Mouse (Mus musculus) hindbrain, embryonic 15.5 days (tissue): ENCODE data around the gene Tut4. TPM values are rescaled to one million over a fixed set of nuclear protein-coding genes. Genes with fewer than 3 reads are reported as not detected.

ENCODE experiments used
- ATAC-seq: fragments of 200-750 bp; cut with Nextera tagmentation; 2 replicates; pipeline ENCODE4 v1.8.0; 2017; ENCODE audit warnings: low read depth, moderate number of reproducible peaks, moderate TSS enrichment; ENCODE audit not compliant: low FRiP score
- H3K27ac ChIP-seq: fragments of 300-500 bp; sonication (generic); replicated peaks from 2 replicates; pipeline ENCODE4 v1.5.1; 2015; ENCODE audit warnings: mild to moderate bottlenecking, inconsistent platforms
- H3K27me3 ChIP-seq: fragments of 300-500 bp; sonication (generic); 2 replicates; pipeline ENCODE4 v1.6.1; 2015; ENCODE audit warnings: control low read depth, inconsistent platforms
- H3K36me3 ChIP-seq: fragments of 300-500 bp; sonication (generic); 2 replicates; pipeline ENCODE4 v1.6.1; 2015; ENCODE audit warnings: control low read depth, inconsistent platforms
- H3K4me1 ChIP-seq: fragments of 300-500 bp; sonication (generic); replicated peaks from 2 replicates; pipeline ENCODE4 v1.6.1; 2015; ENCODE audit warnings: control low read depth, inconsistent platforms
- H3K4me2 ChIP-seq: fragments of 300-500 bp; sonication (generic); 2 replicates; pipeline ENCODE4 v1.6.1; 2015; ENCODE audit warnings: moderate library complexity, mild to moderate bottlenecking, inconsistent platforms
- H3K4me3 ChIP-seq: fragments of 300-500 bp; sonication (generic); 2 replicates; pipeline ENCODE4 v1.5.1; 2015; ENCODE audit warnings: mild to moderate bottlenecking, inconsistent platforms
- H3K9ac ChIP-seq: fragments of 300-500 bp; sonication (generic); 2 replicates; pipeline ENCODE4 v1.6.1; 2015; ENCODE audit warnings: inconsistent platforms
- H3K9me3 ChIP-seq: fragments of 300-500 bp; sonication (generic); 2 replicates; pipeline ENCODE4 v1.6.1; 2016; ENCODE audit warnings: control low read depth, inconsistent platforms
- WGBS: fragments of 180-500 bp; shearing (Covaris S2); methylation state at CpG from one replicate; pipeline ENCODE4 v1.1.7; 2015; 5-methylcytosine and 5-hydroxymethylcytosine counted together
- polyA plus RNA-seq: library from polyadenylated mRNA; unstranded; fragments of >200 nt; fragmentation: Nextera tagmentation; extraction: Ambion mirVana; gene quantifications from 2 replicates; pipeline ENCODE4 v1.2.1, GENCODE M21; 2015

Gene Tut4
- 47.1 and 49.3 TPM in 2 replicates for polyA plus RNA-seq

GRCm38 (mm10) chr4:108459231-108460155, at the start of gene Tut4:
TSS of gene Tut4 (plus strand) at chr4:108459426.
- H3K4me1 ChIP-seq = peaks cover 14% of the 10 kb centered on the region
- H3K4me2 ChIP-seq = peak within 1 kb of the TSS; percentile 82
- ATAC-seq = peak; percentile 93
- H3K9ac ChIP-seq = peak within 1 kb of the TSS; percentile 86
- under 1% methylated on average over 76 of the region's 97 CpGs for WGBS
- no peaks in the 10 kb centered on the region for H3K36me3 ChIP-seq
- peak within 1 kb of the TSS; percentile 81 for H3K4me3 ChIP-seq
- no peaks in the 10 kb centered on the region for H3K9me3 ChIP-seq
- H3K27ac ChIP-seq = peak within 1 kb of the TSS; percentile 100
- no peaks in the 10 kb centered on the region for H3K27me3 ChIP-seq

GRCm38 (mm10) chr4:108424587-108424986, 34.6 kb upstream of the Tut4 start:
- Histone ChIP-seq H3K27me3 (no peaks in the 10 kb centered on the region), H3K27ac (no peak overlapping the region), H3K9ac (no peak overlapping the region), H3K36me3 (no peaks in the 10 kb centered on the region), H3K4me2 (no peak overlapping the region), H3K4me1 (no peaks in the 10 kb centered on the region), H3K9me3 (no peaks in the 10 kb centered on the region), H3K4me3 (no peak overlapping the region)
- no peak for ATAC-seq
- WGBS = 90% methylated on average over 2 of the region's 2 CpGs

- no peak overlapping the region for H3K4me3 ChIP-seq
- H3K27ac ChIP-seq = no peak overlapping the region
- peaks cover 13% of the 10 kb centered on the region for H3K4me1 ChIP-seq
- no peaks in the 10 kb centered on the region for H3K9me3 ChIP-seq
- 87% methylated on average over 11 of the region's 11 CpGs for WGBS
- no peak for ATAC-seq
- no peak overlapping the region for H3K4me2 ChIP-seq
- no peaks in the 10 kb centered on the region for H3K36me3 ChIP-seq
- H3K9ac ChIP-seq = no peak overlapping the region
- H3K27me3 ChIP-seq = no peaks in the 10 kb centered on the region
Measured at GRCm38 (mm10) chr4:108427719-108428340, 31.4 kb upstream of the Tut4 start.

DNA sequence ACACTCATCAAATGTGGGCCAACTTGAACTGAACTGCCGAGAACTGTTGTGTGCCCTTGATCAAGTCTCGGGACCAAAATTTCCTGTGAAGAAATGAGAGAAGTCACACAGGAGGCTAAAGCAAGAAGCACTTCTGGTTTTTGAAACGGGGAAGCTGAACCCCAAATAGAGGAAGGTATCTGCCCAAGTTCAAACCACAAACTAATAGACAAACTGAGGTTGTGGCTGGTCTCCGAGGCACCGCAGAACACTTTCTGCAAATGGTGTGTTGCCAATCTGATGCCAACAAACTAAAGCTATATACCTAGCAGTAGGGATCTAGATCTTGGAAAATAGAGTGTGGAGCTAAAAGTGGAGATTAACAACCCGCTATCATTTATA, 30.9 kb upstream of the Tut4 start:
- H3K9me3 ChIP-seq = no peaks in the 10 kb centered on the region
- peaks cover 14% of the 10 kb centered on the region for H3K4me1 ChIP-seq
- H3K4me3 ChIP-seq = no peak overlapping the region
- ATAC-seq = no peak
- H3K36me3 ChIP-seq = no peaks in the 10 kb centered on the region
- no peak overlapping the region for H3K27ac ChIP-seq
- no peaks in the 10 kb centered on the region for H3K27me3 ChIP-seq
- 89% methylated on average over 6 of the region's 6 CpGs for whole genome bisulfite sequencing
- H3K4me2 ChIP-seq = no peak overlapping the region
- no peak overlapping the region for H3K9ac ChIP-seq

DNA sequence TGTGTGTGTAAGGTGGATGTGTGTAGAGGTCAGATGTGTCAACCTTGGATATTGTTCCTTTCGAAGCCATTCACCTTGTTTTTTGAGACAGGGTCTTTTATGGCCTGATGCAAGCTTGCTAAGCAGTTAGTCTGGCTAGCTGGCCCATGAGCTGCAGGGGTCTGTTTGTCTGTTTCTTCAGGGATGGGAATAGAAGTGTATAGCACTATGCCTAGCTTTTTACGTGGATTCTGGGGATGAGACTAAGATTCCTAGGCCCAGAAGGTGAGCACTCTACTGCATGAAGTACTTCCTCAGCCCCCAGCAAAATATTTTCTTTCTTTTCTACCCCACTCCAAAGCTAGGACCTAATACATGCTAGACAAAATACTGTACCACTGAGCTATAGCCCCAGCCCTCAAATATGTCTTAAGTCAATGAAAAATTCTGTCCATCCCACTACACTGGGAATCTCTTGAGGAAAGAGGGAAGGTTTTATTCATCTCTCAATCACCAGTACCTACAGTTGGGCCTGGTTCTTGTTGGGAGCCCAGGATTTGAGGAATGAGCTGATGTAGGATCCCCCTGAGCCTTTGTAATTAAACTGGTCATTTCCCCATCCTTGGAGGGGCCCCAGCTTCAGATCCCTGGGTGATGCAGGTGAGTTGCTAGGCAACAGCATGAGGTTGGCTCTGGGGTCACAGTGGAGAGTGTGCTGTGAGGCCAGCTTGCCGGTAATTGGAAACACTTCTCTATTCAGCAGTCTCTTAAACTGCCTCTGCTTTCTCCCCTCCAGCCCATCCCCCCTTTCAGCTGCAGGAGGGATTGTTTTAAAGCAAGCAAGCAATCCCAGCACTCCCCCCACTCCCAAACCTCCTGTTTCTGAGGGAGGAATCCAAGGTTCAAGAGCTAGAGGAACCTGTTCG, 28.3 kb upstream of the Tut4 start:
- Histone ChIP-seq H3K4me2 (no peak overlapping the region), H3K4me3 (no peak overlapping the region), H3K9ac (no peak overlapping the region), H3K27ac (peak overlapping the region; percentile 46), H3K27me3 (no peaks in the 10 kb centered on the region), H3K4me1 (peaks cover 17% of the 10 kb centered on the region), H3K9me3 (no peaks in the 10 kb centered on the region), H3K36me3 (no peaks in the 10 kb centered on the region)
- 30% methylated on average over 4 of the region's 4 CpGs for WGBS
- peak; percentile 81 for ATAC-seq

DNA sequence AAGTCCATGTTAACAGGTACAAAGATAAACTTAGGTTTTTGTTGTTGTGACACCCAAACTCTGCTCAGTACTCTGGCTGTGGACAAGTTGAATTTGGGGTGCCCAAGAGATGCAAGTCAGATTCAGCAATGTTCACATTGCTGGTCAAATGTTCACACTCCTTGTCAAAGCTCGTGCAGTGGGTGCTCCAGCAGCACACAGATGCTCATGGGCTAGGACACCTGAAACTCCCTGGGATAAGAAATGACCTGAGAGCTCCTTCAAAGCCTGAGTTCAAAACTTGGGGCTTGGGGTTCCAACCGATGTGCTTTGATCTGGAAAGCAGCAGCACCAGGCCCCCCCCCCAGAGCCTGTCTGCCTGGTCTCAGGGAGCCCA, 27.7 kb upstream of the Tut4 start:
- Histone ChIP-seq H3K27ac (no peak overlapping the region), H3K4me2 (no peak overlapping the region), H3K27me3 (no peaks in the 10 kb centered on the region), H3K4me1 (peaks cover 17% of the 10 kb centered on the region), H3K4me3 (no peak overlapping the region), H3K9me3 (no peaks in the 10 kb centered on the region), H3K36me3 (no peaks in the 10 kb centered on the region), H3K9ac (no peak overlapping the region)
- WGBS = 34% methylated on average over 2 of the region's 2 CpGs
- ATAC-seq = no peak

DNA sequence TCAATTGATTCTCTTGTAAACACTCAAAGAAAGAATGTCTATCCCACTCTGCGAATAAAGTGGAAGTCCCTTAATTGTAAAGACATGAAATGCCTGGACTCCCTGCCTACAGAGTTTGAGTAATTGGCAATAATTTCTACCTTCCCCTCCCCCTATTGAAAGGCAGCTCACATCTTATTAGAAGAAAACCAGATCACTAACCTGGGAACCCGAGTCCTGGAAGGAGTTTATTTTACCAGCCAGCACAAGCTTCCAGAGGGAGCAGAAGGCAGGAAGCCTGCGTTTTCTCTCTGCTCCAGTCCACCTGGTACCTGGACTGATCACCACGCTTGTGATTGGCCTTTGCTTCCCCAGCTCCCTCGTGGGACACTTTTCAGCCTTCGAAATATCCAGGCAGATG, 25.9 kb upstream of the Tut4 start:
- no peak overlapping the region for H3K4me3 ChIP-seq
- H3K9ac ChIP-seq = no peak overlapping the region
- no peaks in the 10 kb centered on the region for H3K27me3 ChIP-seq
- ATAC-seq = no peak
- WGBS = 37% methylated on average over 6 of the region's 6 CpGs
- no peak overlapping the region for H3K27ac ChIP-seq
- no peak overlapping the region for H3K4me2 ChIP-seq
- no peaks in the 10 kb centered on the region for H3K9me3 ChIP-seq
- peaks cover 17% of the 10 kb centered on the region for H3K4me1 ChIP-seq
- H3K36me3 ChIP-seq = no peaks in the 10 kb centered on the region

DNA sequence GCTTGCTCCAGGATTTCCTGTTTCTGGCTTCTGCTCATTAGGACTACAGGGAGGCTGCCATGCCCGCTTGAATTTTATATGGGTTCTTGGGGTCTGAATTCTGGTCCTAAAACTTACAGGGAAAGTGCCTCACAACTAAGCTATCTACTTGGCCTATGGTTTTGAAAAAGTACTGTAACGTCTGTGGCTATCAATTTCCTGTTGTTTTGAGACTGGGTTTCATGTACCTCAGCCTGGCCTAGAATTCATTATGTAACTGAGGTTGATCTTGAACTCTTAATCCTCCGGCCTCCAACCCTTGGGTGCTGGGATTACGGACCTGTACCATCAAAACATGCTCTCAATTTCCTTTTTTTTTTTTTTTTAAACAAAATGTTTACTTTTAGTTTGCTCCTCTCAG, 25.0 kb upstream of the Tut4 start:
- no peak for ATAC-seq
- Histone ChIP-seq H3K9me3 (no peaks in the 10 kb centered on the region), H3K4me1 (peaks cover 17% of the 10 kb centered on the region), H3K4me2 (no peak overlapping the region), H3K27me3 (no peaks in the 10 kb centered on the region), H3K4me3 (no peak overlapping the region), H3K9ac (no peak overlapping the region), H3K36me3 (no peaks in the 10 kb centered on the region), H3K27ac (no peak overlapping the region)
- WGBS = 88% methylated on average over 4 of the region's 4 CpGs

- whole genome bisulfite sequencing = 96% methylated on average over 3 of the region's 3 CpGs
- Histone ChIP-seq H3K9me3 (no peaks in the 10 kb centered on the region), H3K9ac (no peak overlapping the region), H3K27ac (no peak overlapping the region), H3K4me3 (no peak overlapping the region), H3K36me3 (no peaks in the 10 kb centered on the region), H3K4me1 (peaks cover 17% of the 10 kb centered on the region), H3K27me3 (no peaks in the 10 kb centered on the region), H3K4me2 (no peak overlapping the region)
- ATAC-seq = no peak
Measured at GRCm38 (mm10) chr4:108434781-108435180, 24.4 kb upstream of the Tut4 start.

DNA sequence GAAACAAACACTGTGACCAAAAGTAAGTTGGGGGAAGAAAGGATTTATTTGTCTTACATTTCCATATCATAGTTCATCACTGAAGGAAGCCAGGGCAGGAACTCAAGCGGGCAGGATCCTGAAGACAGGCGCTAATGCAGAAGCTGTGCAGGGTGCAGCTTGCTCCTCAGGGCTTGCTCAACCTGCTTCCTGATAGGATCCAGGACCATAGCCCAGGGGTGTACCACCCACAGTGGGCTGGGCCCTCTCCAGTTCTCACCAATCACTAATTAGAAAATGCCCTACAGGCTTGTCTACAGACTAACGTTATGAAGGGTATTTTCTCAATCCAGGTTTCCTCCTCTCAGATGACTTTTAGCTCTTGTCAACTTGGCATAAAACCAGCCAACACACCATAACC, 23.6 kb upstream of the Tut4 start:
- Histone ChIP-seq H3K27me3 (no peaks in the 10 kb centered on the region), H3K36me3 (no peaks in the 10 kb centered on the region), H3K4me2 (no peak overlapping the region), H3K4me1 (peaks cover 15% of the 10 kb centered on the region), H3K4me3 (no peak overlapping the region), H3K27ac (no peak overlapping the region), H3K9me3 (no peaks in the 10 kb centered on the region), H3K9ac (no peak overlapping the region)
- ATAC-seq = no peak
- WGBS = 74% methylated on average over 3 of the region's 3 CpGs

DNA sequence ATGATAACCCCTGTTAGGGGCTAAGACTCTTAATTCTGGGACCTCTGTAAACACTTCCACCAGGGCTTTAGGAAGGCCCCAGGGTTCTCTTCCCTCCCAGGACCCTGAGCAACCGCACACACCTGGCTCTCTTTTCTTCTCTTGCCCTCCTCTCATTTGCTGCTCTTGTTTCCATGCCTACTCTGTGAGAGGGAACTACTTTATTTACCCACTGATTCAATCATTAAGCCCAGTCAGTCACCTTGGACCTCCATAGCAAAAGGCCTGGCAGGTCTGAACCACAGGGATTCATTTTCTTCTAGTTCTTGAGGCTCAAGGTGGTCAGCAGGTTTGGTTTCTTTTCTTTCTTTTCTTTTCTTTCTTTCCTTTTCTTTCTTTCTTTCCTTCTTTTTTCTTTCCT, 23.0 kb upstream of the Tut4 start:
- 86% methylated on average over 1 of the region's 1 CpGs for WGBS
- Histone ChIP-seq H3K27me3 (no peaks in the 10 kb centered on the region), H3K27ac (no peak overlapping the region)

More for the DNA sequence above, 23.0 kb upstream of the Tut4 start:
- Histone ChIP-seq H3K9me3 (no peaks in the 10 kb centered on the region), H3K4me2 (no peak overlapping the region), H3K36me3 (no peaks in the 10 kb centered on the region), H3K4me1 (peaks cover 11% of the 10 kb centered on the region), H3K9ac (no peak overlapping the region), H3K4me3 (no peak overlapping the region)
- ATAC-seq = no peak
